Mouse (Mus musculus) CH12.LX (cell line): ENCODE results near the gene Gm43720. TPM values are rescaled to one million over a fixed set of nuclear protein-coding genes. Genes with fewer than 3 reads are reported as not detected.

ENCODE experiments used
- DNase-seq: peaks from one replicate; pipeline ENCODE4 v3.0.0-alpha.2; 2013; ENCODE audit errors: extremely low read depth
- H3K27ac ChIP-seq: 2 replicates; pipeline ENCODE4 v1.5.1; 2012; ENCODE audit warnings: low read depth, mild to moderate bottlenecking, control low read depth, moderate library complexity; ENCODE audit not compliant: insufficient read depth
- H3K27me3 ChIP-seq: replicated peaks from 2 replicates; pipeline ENCODE3; 2012; ENCODE audit warnings: inconsistent platforms
- H3K36me3 ChIP-seq, 2 experiments: replicated peaks in 1 of 2; 2 replicates each; pipeline versions ENCODE3 to v1.6.1; 2012; ENCODE audit warnings: inconsistent platforms in 1 of 2, low read length in 1 of 2, mild to moderate bottlenecking in 1 of 2, mixed read lengths in 1 of 2, moderate library complexity in 1 of 2; ENCODE audit not compliant: control insufficient read depth in 1 of 2, insufficient read depth in 1 of 2
- H3K4me1 ChIP-seq, 2 experiments: 2 replicates each; pipeline ENCODE4 v1.6.1; 2012; ENCODE audit warnings: inconsistent platforms in 1 of 2, moderate library complexity in 1 of 2; ENCODE audit not compliant: insufficient read depth in 2 of 2, control insufficient read depth in 1 of 2
- H3K4me2 ChIP-seq: 2 replicates; pipeline ENCODE4 v1.6.1; 2012; ENCODE audit warnings: low read depth, mild to moderate bottlenecking, control low read depth; ENCODE audit not compliant: poor library complexity, insufficient read depth, severe bottlenecking
- H3K4me3 ChIP-seq, 3 experiments: fragments of 150-350 bp in 1 of 3; sonication (generic) in 1 of 3; replicated peaks in 1 of 3; 2 replicates each; pipeline versions ENCODE3 to v1.5.1; 2011 to 2012; ENCODE audit warnings: low read depth in 2 of 3, low read length in 2 of 3, mild to moderate bottlenecking in 2 of 3, moderate library complexity in 2 of 3, control low read depth in 1 of 3, improper control_type of control experiment in 1 of 3, inconsistent platforms in 1 of 3, mixed read lengths in 1 of 3; ENCODE audit not compliant: poor library complexity in 1 of 3
- H3K79me2 ChIP-seq: replicated peaks from 2 replicates; pipeline ENCODE4 v1.6.1; 2012; ENCODE audit warnings: mild to moderate bottlenecking, moderate library complexity; ENCODE audit not compliant: control insufficient read depth, poor library complexity, insufficient read depth, severe bottlenecking; ENCODE audit errors: extremely low read depth
- H3K9ac ChIP-seq: 2 replicates; pipeline ENCODE4 v1.6.1; 2012; ENCODE audit warnings: low read depth, mild to moderate bottlenecking, control low read depth, moderate library complexity; ENCODE audit not compliant: insufficient read depth
- H3K9me3 ChIP-seq: replicated peaks from 2 replicates; pipeline ENCODE3; 2012; ENCODE audit warnings: low read length, inconsistent platforms, mixed read lengths
- CHD1 ChIP-seq: IDR thresholded peaks from 2 replicates; pipeline ENCODE4 v1.6.1; 2012; ENCODE audit warnings: low read depth, low read length, improper control_type of control experiment, inconsistent platforms
- CTCF ChIP-seq, 2 experiments: IDR thresholded peaks in 1 of 2; conservative IDR thresholded peaks in 1 of 2; 2 replicates each; pipeline ENCODE4 v1.5.1; 2011 to 2012; ENCODE audit warnings: low read depth in 2 of 2, low read length in 2 of 2, improper control_type of control experiment in 1 of 2, inconsistent platforms in 1 of 2, mild to moderate bottlenecking in 1 of 2, moderate library complexity in 1 of 2
- EP300 ChIP-seq: IDR thresholded peaks from 2 replicates; pipeline ENCODE4 v1.6.1; 2011; ENCODE audit warnings: low read length, improper control_type of control experiment
- ETS1 ChIP-seq: conservative IDR thresholded peaks from 2 replicates; pipeline ENCODE4 v1.6.1; 2012; ENCODE audit warnings: low read depth, mild to moderate bottlenecking, inconsistent platforms, low read length, improper control_type of control experiment, moderate library complexity
- GABPA ChIP-seq: IDR thresholded peaks from 2 replicates; pipeline ENCODE4 v1.6.1; 2012; ENCODE audit warnings: low read depth, low read length, improper control_type of control experiment, inconsistent platforms; ENCODE audit not compliant: insufficient replicate concordance
- HCFC1 ChIP-seq: IDR thresholded peaks from 2 replicates; pipeline ENCODE4 v1.6.1; 2012; ENCODE audit warnings: low read depth, mild to moderate bottlenecking, inconsistent platforms, low read length, improper control_type of control experiment
- IRF4 ChIP-seq: IDR thresholded peaks from 2 replicates; pipeline ENCODE4 v1.6.1; 2014; ENCODE audit warnings: low read depth, mild to moderate bottlenecking, inconsistent platforms, low read length, improper control_type of control experiment
- JUND ChIP-seq: conservative IDR thresholded peaks from 2 replicates; pipeline ENCODE4 v1.6.1; 2011; ENCODE audit warnings: low read depth, low read length, improper control_type of control experiment
- KAT2A ChIP-seq: IDR thresholded peaks from 2 replicates; pipeline ENCODE4 v1.6.1; 2012; ENCODE audit warnings: low read length, improper control_type of control experiment, inconsistent platforms; ENCODE audit not compliant: insufficient replicate concordance
- MAFK ChIP-seq: IDR thresholded peaks from 2 replicates; pipeline ENCODE4 v1.6.1; 2011; ENCODE audit warnings: low read length, improper control_type of control experiment; ENCODE audit not compliant: insufficient replicate concordance
- MEF2A ChIP-seq: IDR thresholded peaks from 2 replicates; pipeline ENCODE4 v1.6.1; 2014; ENCODE audit warnings: low read depth, mild to moderate bottlenecking, inconsistent platforms, low read length, improper control_type of control experiment, borderline replicate concordance
- MXI1 ChIP-seq: IDR thresholded peaks from 2 replicates; pipeline ENCODE4 v1.6.1; 2011; ENCODE audit warnings: mild to moderate bottlenecking, low read depth, low read length, improper control_type of control experiment
- MYC ChIP-seq: IDR thresholded peaks from 2 replicates; pipeline ENCODE4 v1.6.1; 2011; ENCODE audit warnings: low read depth, mild to moderate bottlenecking, improper control_type of control experiment, low read length
- PAX5 ChIP-seq: IDR thresholded peaks from 2 replicates; pipeline ENCODE4 v1.6.1; 2012; ENCODE audit warnings: low read length, inconsistent platforms, mixed read lengths
- RAD21 ChIP-seq: IDR thresholded peaks from 2 replicates; pipeline ENCODE4 v1.6.1; 2011; ENCODE audit warnings: low read depth, mild to moderate bottlenecking, low read length, improper control_type of control experiment, moderate library complexity
- SIN3A ChIP-seq: IDR thresholded peaks from 2 replicates; pipeline ENCODE4 v1.6.1; 2012; ENCODE audit warnings: low read length, improper control_type of control experiment, inconsistent platforms
- SMC3 ChIP-seq: IDR thresholded peaks from 2 replicates; pipeline ENCODE4 v1.6.1; 2011; ENCODE audit warnings: low read depth, low read length, improper control_type of control experiment
- TBP ChIP-seq: conservative IDR thresholded peaks from 2 replicates; pipeline ENCODE4 v1.6.1; 2011; ENCODE audit warnings: low read depth, low read length, improper control_type of control experiment
- TCF12 ChIP-seq: IDR thresholded peaks from 2 replicates; pipeline ENCODE4 v1.6.1; 2014; ENCODE audit warnings: low read depth, mild to moderate bottlenecking, inconsistent platforms, low read length, improper control_type of control experiment
- UBTF ChIP-seq: IDR thresholded peaks from 2 replicates; pipeline ENCODE4 v1.6.1; 2012; ENCODE audit warnings: low read depth, mild to moderate bottlenecking, inconsistent platforms, low read length, improper control_type of control experiment, moderate library complexity
- ZMIZ1 ChIP-seq: IDR thresholded peaks from 2 replicates; pipeline ENCODE4 v1.6.1; 2012; ENCODE audit warnings: low read depth, mild to moderate bottlenecking, inconsistent platforms, low read length, improper control_type of control experiment
- ZNF384 ChIP-seq: IDR thresholded peaks from 2 replicates; pipeline ENCODE4 v1.6.1; 2012; ENCODE audit warnings: low read depth, low read length, improper control_type of control experiment, inconsistent platforms
- dilution Hi-C: fragments of 300-500 bp; cut with MboI; formaldehyde crosslinking; loops from 2 replicates; pipeline ENCODE4 v1.14.3; 2020; ENCODE audit warnings: low sequenced_read_pairs; ENCODE audit not compliant: extremely low pct_unique_long_range_greater_than_20kb, extremely low pct_ligation_motif_present
- in situ Hi-C: fragments of 300-500 bp; cut with MboI; formaldehyde crosslinking; loops from 3 replicates; pipeline ENCODE4 v1.14.3; 2019; ENCODE audit warnings: low sequenced_read_pairs, low pct_ligation_motif_present, low pct_unique_long_range_greater_than_20kb, mixed read lengths
- polyA plus RNA-seq: library from polyadenylated mRNA; unstranded; fragments of >175 nt; gene quantifications from 2 replicates; pipeline ENCODE4 v1.2.1, GENCODE M21; 2012; ENCODE audit warnings: low read depth; ENCODE audit not compliant: insufficient read length
- total RNA-seq, 2 experiments: library from RNA; depleted of rRNA; stranded (reverse); fragments of 300-350 nt in 1 of 2; fragments of >200 nt in 1 of 2; gene quantifications; 2 replicates each; pipeline ENCODE4 v1.2.3; 2012 to 2014

Gm43720 gene
- total and polyA plus RNA-seq, 3 experiments, result not detected

DNA sequence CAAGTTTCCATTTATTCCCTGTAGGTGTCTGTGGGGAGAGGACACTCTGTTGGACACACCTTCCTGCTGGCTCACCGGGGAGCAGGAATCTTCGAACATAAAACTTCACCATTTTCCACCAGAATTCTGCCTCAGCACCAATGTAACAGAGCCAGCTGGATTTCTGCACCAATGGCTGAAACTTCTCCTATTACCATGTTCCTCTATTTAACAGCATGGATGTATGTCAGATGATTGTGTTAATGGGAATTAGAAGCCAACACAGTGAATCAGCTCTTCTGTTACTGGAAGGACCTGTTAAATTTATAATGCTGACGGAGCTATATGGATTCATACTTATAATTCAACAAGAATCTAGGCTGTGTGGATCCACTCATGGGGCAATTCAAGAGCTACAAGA is 50.2 kb downstream of the Gm43720 start:
- dilution Hi-C loops, result no loop called here
- Histone ChIP-seq H3K4me2 (no peak overlapping the region), H3K4me1 (peaks cover 0 to 5% of the 10 kb centered on the region in 2 experiments; a peak in 2 of 4 replicates), H3K9ac (no peak overlapping the region), H3K79me2 (no peaks in the 10 kb centered on the region), H3K27me3 (no peaks in the 10 kb centered on the region), H3K9me3 (no peaks in the 10 kb centered on the region), H3K36me3 (no peaks in the 10 kb centered on the region), H3K4me3 (no peak overlapping the region), H3K27ac (no peak overlapping the region)
- DNase-seq, result no peak
- TF ChIP-seq ZMIZ1, result no peak
- TF ChIP-seq SIN3A, result no peak
- TF ChIP-seq CHD1, result no peak
- no peak for TF ChIP-seq ZNF384
- no peak for TF ChIP-seq RAD21
- TF ChIP-seq MEF2A, result no peak
- no peak for TF ChIP-seq KAT2A
- in situ Hi-C loops, result loop anchor here (25.0 kb wide), 1 partner anchor 433 kb away; no protein-coding TSS in a partner anchor

DNA sequence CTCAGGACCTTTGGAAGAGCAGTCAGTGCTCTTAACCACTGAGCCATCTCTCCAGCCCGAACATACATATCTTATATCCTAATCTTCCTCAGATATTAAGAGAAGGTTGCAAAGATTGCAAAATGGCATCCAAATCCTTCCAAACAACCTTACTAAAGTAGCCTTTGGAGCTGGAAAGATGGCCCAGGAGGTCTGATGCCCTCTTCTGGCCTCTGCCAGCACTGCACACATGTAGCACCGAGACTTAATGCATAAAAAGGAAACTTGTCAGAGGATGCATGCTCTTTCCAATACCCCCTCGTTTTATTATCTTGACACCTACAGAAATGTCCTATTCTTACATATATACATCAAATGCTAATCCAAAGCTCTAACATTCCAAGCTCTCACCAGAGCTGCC is 51.7 kb downstream of the Gm43720 start:
- no peak overlapping the region for H3K4me2 ChIP-seq
- peak; percentile 28 for DNase-seq
- H3K4me1 ChIP-seq, result peaks cover 0 to 5% of the 10 kb centered on the region in 2 experiments; a peak in 2 of 4 replicates
- in situ Hi-C loops, result loop anchor here (25.0 kb wide), 1 partner anchor 434 kb away; no protein-coding TSS in a partner anchor
- no peak overlapping the region for H3K4me3 ChIP-seq
- no peak overlapping the region for H3K9ac ChIP-seq
- no peaks in the 10 kb centered on the region for H3K27me3 ChIP-seq
- no peak overlapping the region for H3K27ac ChIP-seq
- dilution Hi-C loops, result no loop called here
- H3K79me2 ChIP-seq, result no peaks in the 10 kb centered on the region
- TF ChIP-seq RAD21 (peak; percentile 14), SMC3 (peak; percentile 47), ZNF384 (no peak), CTCF (conservative IDR thresholded peaks at IDR 0.05 in 1 of 2, IDR thresholded peaks at IDR 0.05 in 1 of 2; ENCODE audit: low read depth in 2 of 2, low read length in 2 of 2) (peak; percentile 48 to 63; a peak in 3 of 4 replicates)
- no peaks in the 10 kb centered on the region for H3K36me3 ChIP-seq
- no peaks in the 10 kb centered on the region for H3K9me3 ChIP-seq

DNA sequence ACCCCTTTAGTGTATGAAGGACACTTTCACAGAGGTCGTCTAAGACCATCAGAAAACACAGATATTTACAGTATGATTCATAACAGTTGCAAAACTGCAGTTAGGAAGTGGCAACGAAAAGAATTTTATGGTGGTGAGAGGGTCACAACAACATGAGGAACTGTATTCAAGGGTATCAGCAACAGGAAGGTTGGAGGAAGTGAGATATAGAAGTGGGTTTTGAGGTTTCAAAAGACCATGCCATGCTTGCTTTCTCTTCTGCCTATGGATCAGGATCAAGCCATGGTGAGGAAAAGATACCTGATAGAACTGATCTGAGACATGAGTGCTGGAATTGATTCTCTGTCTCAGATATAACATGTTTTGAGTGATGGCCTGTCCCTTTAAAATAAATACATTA is 52.4 kb downstream of the Gm43720 start:
- DNase-seq, result peak; percentile 18
- Histone ChIP-seq H3K79me2 (no peaks in the 10 kb centered on the region), H3K36me3 (no peaks in the 10 kb centered on the region), H3K27ac (no peak overlapping the region), H3K4me2 (no peak overlapping the region), H3K9me3 (no peaks in the 10 kb centered on the region), H3K4me1 (peaks cover 0 to 5% of the 10 kb centered on the region in 2 experiments; a peak in 2 of 4 replicates), H3K27me3 (no peaks in the 10 kb centered on the region), H3K9ac (no peak overlapping the region), H3K4me3 (no peak overlapping the region)
- dilution Hi-C loops, result no loop called here
- in situ Hi-C loops, result loop anchor here (25.0 kb wide), 1 partner anchor 435 kb away; no protein-coding TSS in a partner anchor
- TF ChIP-seq TCF12 (no peak), UBTF (no peak), MYC (no peak), EP300 (0 out of 2 replicates have a peak, but pooled peaks have one; percentile 42), HCFC1 (no peak), MXI1 (no peak), ETS1 (no peak), CHD1 (no peak), TBP (no peak), JUND (no peak), IRF4 (0 out of 2 replicates have a peak, but pooled peaks have one; percentile 10), GABPA (no peak), PAX5 (no peak), SMC3 (no peak), MAFK (no peak)
